Mouse (Mus musculus) heart, postnatal 0 days (tissue): ENCODE measurements around the gene Hmgcll1. TPM values are rescaled to one million over a fixed set of nuclear protein-coding genes. Genes with fewer than 3 reads are reported as not detected.

Source experiments
- ATAC-seq: fragments of 200-750 bp; cut with Nextera tagmentation; 2 replicates; pipeline ENCODE4 v1.8.0; 2017; ENCODE audit warnings: low read depth, moderate number of reproducible peaks, moderate library complexity; ENCODE audit not compliant: insufficient read depth
- DNase-seq: peaks from one replicate; pipeline ENCODE4 v3.0.0-alpha.2; 2016; ENCODE audit warnings: low spot score
- H3K27ac ChIP-seq: fragments of 300-500 bp; sonication (generic); 2 replicates; pipeline ENCODE4 v1.5.1; 2014; ENCODE audit warnings: low read depth, mild to moderate bottlenecking
- H3K27me3 ChIP-seq: fragments of 300-500 bp; sonication (generic); 2 replicates; pipeline ENCODE4 v1.6.1; 2014; ENCODE audit warnings: low read length, mixed read lengths; ENCODE audit not compliant: control insufficient read depth, insufficient read depth
- H3K36me3 ChIP-seq: fragments of 300-500 bp; sonication (generic); replicated peaks from 2 replicates; pipeline ENCODE4 v1.6.1; 2014; ENCODE audit warnings: low read length, mixed read lengths; ENCODE audit not compliant: control insufficient read depth, insufficient read depth
- H3K4me1 ChIP-seq: fragments of 300-500 bp; sonication (generic); 2 replicates; pipeline ENCODE4 v1.6.1; 2014; ENCODE audit warnings: antibody characterized with exemption; ENCODE audit not compliant: control insufficient read depth, insufficient read depth
- H3K4me2 ChIP-seq: fragments of 300-500 bp; sonication (generic); 2 replicates; pipeline ENCODE4 v1.6.1; 2014; ENCODE audit warnings: low read depth, mild to moderate bottlenecking, low read length, moderate library complexity
- H3K4me3 ChIP-seq: fragments of 300-500 bp; sonication (generic); 2 replicates; pipeline ENCODE4 v1.5.1; 2014; ENCODE audit warnings: low read depth, low read length
- H3K9ac ChIP-seq: fragments of 300-500 bp; sonication (generic); replicated peaks from 2 replicates; pipeline ENCODE4 v1.6.1; 2014; ENCODE audit warnings: low read depth, low read length, mixed read lengths
- H3K9me3 ChIP-seq: fragments of 300-500 bp; sonication (generic); replicated peaks from 2 replicates; pipeline ENCODE4 v1.6.1; 2016; ENCODE audit warnings: low read length; ENCODE audit not compliant: control insufficient read depth
- CTCF ChIP-seq: IDR thresholded peaks from 2 replicates; pipeline ENCODE4 v1.5.1; 2016; ENCODE audit warnings: antibody characterized with exemption, control low read depth, low read depth
- EP300 ChIP-seq: IDR thresholded peaks from 2 replicates; pipeline ENCODE4 v1.6.1; 2016; ENCODE audit warnings: antibody characterized with exemption, low read depth
- WGBS: fragments of 180-500 bp; shearing (Covaris S2); extraction: QIAGEN DNeasy Blood & Tissue Kit; methylation state at CpG from one replicate; pipeline ENCODE4 v1.1.7; 2014; 5-methylcytosine and 5-hydroxymethylcytosine counted together
- polyA plus RNA-seq: library from polyadenylated mRNA; unstranded; fragments of >200 nt; fragmentation: Nextera tagmentation; extraction: Ambion mirVana; gene quantifications from 2 replicates; pipeline ENCODE4 v1.2.1, GENCODE M21; 2015
- total RNA-seq: library from RNA; depleted of rRNA; stranded (reverse); fragments of >200 nt; gene quantifications from 2 replicates; pipeline ENCODE4 v1.2.3, GENCODE M21; 2014; ENCODE audit warnings: low replicate concordance; rRNA removed

Gene Hmgcll1
- total RNA-seq (1.3 TPM in 1 of 2 replicates, not detected in the other), polyA plus RNA-seq (0.37 TPM in 2 replicates)

DNA sequence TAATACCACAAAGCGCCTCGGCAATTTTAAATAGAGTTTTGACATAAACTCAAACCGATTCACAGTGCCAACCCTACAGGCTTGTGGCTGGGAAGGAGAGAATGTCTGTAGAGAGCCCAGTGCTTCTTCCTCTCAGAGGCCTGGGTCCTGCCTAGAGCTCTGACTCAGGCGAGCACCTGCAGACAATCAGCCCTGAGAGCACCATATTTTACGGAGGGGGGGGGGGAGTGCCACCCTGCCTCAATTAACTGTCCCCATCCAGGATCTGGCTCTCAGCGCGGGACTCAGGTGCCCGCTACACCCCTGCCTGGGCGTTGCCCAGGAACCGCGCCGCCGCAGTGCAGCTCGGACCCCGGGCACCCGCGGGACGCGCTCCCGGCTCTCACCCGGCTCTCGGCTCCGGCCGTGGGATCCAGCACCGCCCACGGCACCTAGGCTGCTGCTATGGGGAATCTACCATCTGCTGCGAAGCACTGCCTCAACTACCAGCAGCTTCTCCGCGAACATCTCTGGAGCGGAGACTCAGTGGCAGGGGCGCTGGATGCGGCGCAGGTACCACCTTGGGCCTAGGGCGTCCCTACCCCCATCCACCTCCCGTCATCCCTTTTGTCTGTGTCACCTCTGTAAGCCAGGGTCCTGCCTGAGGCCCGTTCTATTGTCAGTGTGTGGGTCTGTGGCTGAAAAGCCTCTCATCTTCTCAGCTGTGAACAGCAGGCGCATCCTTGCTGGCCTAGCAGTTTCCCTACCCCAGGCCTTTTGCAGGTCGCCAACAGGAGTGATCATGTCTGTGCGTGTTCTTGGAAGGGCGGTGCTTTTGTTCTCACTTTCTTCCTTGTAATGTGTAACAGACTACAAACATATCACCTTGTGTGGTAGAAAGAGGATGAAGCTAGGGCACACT lies at the start of gene Hmgcll1:
Gene Hmgcll1 (plus strand): TSS at position 225 of the 901 bp plus-strand sequence.
- no peaks in the 10 kb centered on the region for H3K36me3 ChIP-seq
- peak; percentile 30; the same call in 1 of the 2 replicates for ATAC-seq
- H3K27me3 ChIP-seq, result no peaks in the 10 kb centered on the region; the same call in 1 of the 2 replicates
- TF ChIP-seq EP300 (no peak), CTCF (no peak)
- H3K9ac ChIP-seq, result peak within 1 kb of the TSS; percentile 45; the same call in 1 of the 2 replicates
- peak within 1 kb of the TSS; percentile 55 for H3K4me3 ChIP-seq
- H3K9me3 ChIP-seq, result no peaks in the 10 kb centered on the region
- 15% methylated on average over 30 of the region's 40 CpGs for WGBS
- H3K4me2 ChIP-seq, result peak within 1 kb of the TSS; percentile 82
- DNase-seq, result no peak
- no peak within 1 kb of the TSS for H3K27ac ChIP-seq
- H3K4me1 ChIP-seq, result peaks cover 4% of the 10 kb centered on the region

- WGBS, result 48% methylated on average over 1 of the region's 1 CpGs
- Histone ChIP-seq H3K27ac (no peak overlapping the region), H3K4me3 (no peak overlapping the region), H3K9ac (no peak overlapping the region), H3K4me2 (no peak overlapping the region), H3K9me3 (no peaks in the 10 kb centered on the region), H3K4me1 (no peaks in the 10 kb centered on the region), H3K27me3 (no peaks in the 10 kb centered on the region), H3K36me3 (no peaks in the 10 kb centered on the region)
- DNase-seq, result no peak
- ATAC-seq, result no peak
- no peak for TF ChIP-seq EP300
- no peak for TF ChIP-seq CTCF
These were observed 34.6 kb upstream of the Hmgcll1 start for GRCm38 (mm10) chr9:75980097-75980496.

DNA sequence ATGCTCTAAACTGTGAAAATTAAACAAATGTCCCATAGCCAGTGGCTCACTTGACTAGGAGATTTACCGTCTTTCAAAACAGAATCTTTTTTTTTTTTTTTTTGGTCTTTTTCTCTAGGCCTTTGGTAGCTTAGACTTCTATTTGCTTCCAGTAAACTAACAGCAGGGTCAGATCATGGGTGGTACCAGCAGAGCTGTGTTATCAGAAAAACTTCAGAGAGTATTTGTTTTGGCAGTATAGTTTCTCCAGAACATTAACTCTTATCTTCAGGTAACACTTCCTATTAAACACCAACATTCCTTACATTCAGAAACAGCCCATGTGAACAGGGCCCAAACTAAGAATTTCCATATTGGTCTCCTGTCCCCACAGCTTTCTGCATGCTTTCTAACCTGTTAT lies 33.5 kb upstream of the Hmgcll1 start:
- ATAC-seq, result no peak
- H3K27ac ChIP-seq, result no peak overlapping the region

GRCm38 (mm10) chr9:75989491-75989890 lies 25.2 kb upstream of the Hmgcll1 start:
- Histone ChIP-seq H3K9me3 (no peaks in the 10 kb centered on the region), H3K27ac (no peak overlapping the region), H3K27me3 (no peaks in the 10 kb centered on the region), H3K4me2 (no peak overlapping the region), H3K9ac (no peak overlapping the region), H3K4me1 (no peaks in the 10 kb centered on the region), H3K4me3 (no peak overlapping the region), H3K36me3 (no peaks in the 10 kb centered on the region)
- ATAC-seq (no peak), DNase-seq (no peak)
- TF ChIP-seq EP300 (no peak), CTCF (no peak)
- WGBS, result 64% methylated on average over 4 of the region's 4 CpGs

More for the DNA sequence above, 33.5 kb upstream of the Hmgcll1 start:
- no peak for TF ChIP-seq CTCF
- TF ChIP-seq EP300, result no peak
- Histone ChIP-seq H3K27me3 (no peaks in the 10 kb centered on the region), H3K4me3 (no peak overlapping the region), H3K9ac (no peak overlapping the region), H3K4me2 (no peak overlapping the region), H3K9me3 (no peaks in the 10 kb centered on the region), H3K4me1 (no peaks in the 10 kb centered on the region), H3K36me3 (no peaks in the 10 kb centered on the region)
- no peak for DNase-seq
- WGBS, result 76% methylated on average over 1 of the region's 1 CpGs

DNA sequence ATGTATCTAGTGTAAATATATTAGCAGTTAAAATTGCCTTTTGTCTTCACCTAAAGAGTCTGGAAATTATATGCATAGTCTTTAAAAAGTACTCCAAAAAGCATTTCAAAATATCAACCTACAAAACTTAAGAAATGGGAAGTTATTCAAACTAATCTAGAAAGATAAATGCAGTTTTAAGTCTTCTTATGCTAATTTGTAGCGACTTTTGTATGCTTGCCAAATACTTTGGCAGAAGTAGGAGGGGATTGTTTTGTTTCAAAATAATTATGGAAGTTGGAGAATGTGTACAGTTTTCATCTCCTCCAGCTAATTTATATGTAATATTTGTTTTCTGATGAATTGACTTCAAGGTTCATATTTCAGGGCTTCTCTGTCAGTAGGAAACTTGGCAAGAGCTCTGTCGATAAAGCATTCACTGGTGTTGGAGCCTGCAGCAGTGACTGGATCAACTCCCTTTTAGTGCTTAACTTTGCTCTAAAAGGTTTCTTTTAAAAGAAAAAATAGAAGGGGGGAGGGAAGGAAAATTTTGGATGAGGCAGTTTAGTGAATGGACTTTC lies 15.8 kb upstream of the Hmgcll1 start:
- H3K4me2 ChIP-seq, result no peak overlapping the region
- H3K27me3 ChIP-seq, result no peaks in the 10 kb centered on the region
- H3K4me3 ChIP-seq, result no peak overlapping the region
- H3K36me3 ChIP-seq, result no peaks in the 10 kb centered on the region
- DNase-seq (no peak), ATAC-seq (no peak)
- H3K27ac ChIP-seq, result no peak overlapping the region
- H3K4me1 ChIP-seq, result peaks cover 4% of the 10 kb centered on the region; the same call in 1 of the 2 replicates
- H3K9me3 ChIP-seq, result no peaks in the 10 kb centered on the region
- no peak overlapping the region for H3K9ac ChIP-seq
- 54% methylated on average over 2 of the region's 2 CpGs for WGBS
- no peak for TF ChIP-seq EP300
- TF ChIP-seq CTCF, result no peak
